Comparison of ENCODE assay signal across 16 mouse cellular contexts in genomic region chr2:61577696-61578062, GRCm38 (mm10). TPM values are rescaled to one million over a fixed set of nuclear protein-coding genes. Genes with fewer than 3 reads are reported as not detected.
DNase-seq lines count a peak whose midpoint lies in the region; ATAC-seq lines count a peak whose summit lies in the region.
"Had no signal": no experiment of that assay in that cellular context is flagged by ENCODE, and none has a peak within 500 bp of the region (broad histone marks: within the 10 kb centered on the region; RNA-seq: fewer than 3 reads in every experiment).

No protein-coding gene starts in this region.

- H3K36me3 ChIP-seq in kidney, embryonic 14.5 days (ENCODE audit: control insufficient read depth, insufficient read depth, low read length): no peaks in the 10 kb centered on the region
- H3K36me3 ChIP-seq: embryonic facial prominence, embryonic 10.5 days; limb, embryonic 15.5 days; midbrain, embryonic 13.5 days had no signal

- H3K9me3 ChIP-seq in kidney, embryonic 14.5 days (ENCODE audit: control insufficient read depth, low read length): no peaks in the 10 kb centered on the region
- H3K9me3 ChIP-seq: embryonic facial prominence, embryonic 10.5 days; limb, embryonic 15.5 days; midbrain, embryonic 13.5 days had no signal

- no peak overlapping the region for H3K9ac ChIP-seq in kidney, embryonic 14.5 days (ENCODE audit: low read depth, low read length)
- H3K9ac ChIP-seq: hindbrain, embryonic 14.5 days; limb, embryonic 15.5 days; midbrain, embryonic 13.5 days had no signal

- H3K27ac ChIP-seq in kidney, embryonic 14.5 days (ENCODE audit: low read depth, low read length): no peak overlapping the region
- H3K27ac ChIP-seq: embryonic facial prominence, embryonic 10.5 days; hindbrain, embryonic 14.5 days; limb, embryonic 15.5 days; midbrain, embryonic 13.5 days had no signal

- no peaks in the 10 kb centered on the region for H3K27me3 ChIP-seq in kidney, embryonic 14.5 days (ENCODE audit: control insufficient read depth, insufficient read depth, low read length)
- H3K27me3 ChIP-seq: limb, embryonic 15.5 days; midbrain, embryonic 13.5 days; Patski had no signal

- 58% methylated on average over 7 of the region's 7 CpGs for WGBS in kidney, embryonic 14.5 days

- DNase-seq in heart, adult 18-20 months: peak; percentile 27 to 28
- no peak for DNase-seq in heart, postnatal 25 days (ENCODE audit: low spot score)
- DNase-seq in ovary, postnatal 36 days (ENCODE audit: low spot score): peak; percentile 26
- DNase-seq in ovary, adult 18-20 months (ENCODE audit: low spot score): no peak
- DNase-seq in ES-CJ7 (ENCODE audit: low read depth, low spot score): peak; percentile 34
- peak; percentile 11 for DNase-seq in lung, postnatal 14 days
- DNase-seq in gastrocnemius, postnatal 4 days (ENCODE audit: low spot score in 2 of 2): no peak
- DNase-seq: adrenal gland, adult 2 months; cerebellum, postnatal 25 days; kidney, adult 2 months had no signal

- no peak overlapping the region for H3K4me3 ChIP-seq in kidney, embryonic 14.5 days (ENCODE audit: low read length)
- H3K4me3 ChIP-seq: embryonic facial prominence, embryonic 10.5 days; limb, embryonic 15.5 days; midbrain, embryonic 13.5 days had no signal

- H3K4me2 ChIP-seq in kidney, embryonic 14.5 days (replicated peaks; ENCODE audit: low read depth, low read length): no peak overlapping the region
- H3K4me2 ChIP-seq: hindbrain, embryonic 14.5 days; limb, embryonic 15.5 days; midbrain, embryonic 13.5 days had no signal

- ATAC-seq in kidney, embryonic 14.5 days (ENCODE audit: low FRiP score, low TSS enrichment): no peak
- ATAC-seq: midbrain, embryonic 13.5 days; Patski had no signal

- intact Hi-C loops in heart, postnatal 25 days (cut with DNase I): no loop called here

- H3K4me1 ChIP-seq in kidney, embryonic 14.5 days (ENCODE audit: control insufficient read depth, insufficient read depth, low read length): no peaks in the 10 kb centered on the region
- H3K4me1 ChIP-seq: limb, embryonic 15.5 days; midbrain, embryonic 13.5 days had no signal

RNA-seq across cellular contexts. Expression of gene Tank, which starts 0.7 kb away (rescaled TPM):
- 10 to 100 TPM; 18.6 to 19.4 TPM for total RNA-seq in heart, adult 18-20 months (2021)
- total RNA-seq in heart, postnatal 25 days (2021): 10 to 100 TPM; 17.6 to 20.9 TPM
- 10 to 100 TPM; 17.5 to 22.0 TPM for total RNA-seq in gastrocnemius, postnatal 4 days (2021)
- 27.8 and 29.8 TPM in 2 replicates for polyA plus RNA-seq in kidney, embryonic 14.5 days (2014; fragmentation: Nextera tagmentation; extraction: Ambion mirVana)

Comparison
In these comparisons a context has a peak if more than half of its experiments do, and no peak if none do; other contexts are left out.
1. DNase-seq: peak in heart, adult 18-20 months (2 of 2), ovary, postnatal 36 days (single experiment), ES-CJ7 (single experiment) and lung, postnatal 14 days (single experiment); none in heart, postnatal 25 days (single experiment), ovary, adult 18-20 months (single experiment) and gastrocnemius, postnatal 4 days (0 of 2).